Mouse (Mus musculus) erythroblast, embryonic 14.5 days (primary cell): ENCODE measurements around the gene Gcnt7. TPM values are rescaled to one million over a fixed set of nuclear protein-coding genes. Genes with fewer than 3 reads are reported as not detected.

Experiments used
- H3K27me3 ChIP-seq: 2 replicates; pipeline ENCODE4 v1.6.1; 2012; ENCODE audit warnings: inconsistent platforms; ENCODE audit not compliant: control insufficient read depth
- H3K36me3 ChIP-seq: 2 replicates; pipeline ENCODE4 v1.6.1; 2012; ENCODE audit warnings: mild to moderate bottlenecking, inconsistent platforms; ENCODE audit not compliant: control insufficient read depth
- H3K4me1 ChIP-seq: 2 replicates; pipeline ENCODE4 v1.6.1; 2012; ENCODE audit warnings: inconsistent platforms; ENCODE audit not compliant: control insufficient read depth
- H3K4me3 ChIP-seq: replicated peaks from 2 replicates; pipeline ENCODE3; 2012; ENCODE audit warnings: moderate library complexity, mild to moderate bottlenecking, inconsistent platforms
- H3K9me3 ChIP-seq: 2 replicates; pipeline ENCODE4 v1.6.1; 2012; ENCODE audit warnings: low read length, inconsistent platforms, mixed read lengths; ENCODE audit not compliant: control insufficient read depth
- GATA1 ChIP-seq: IDR thresholded peaks from 2 replicates; pipeline ENCODE4 v1.6.1; 2012; ENCODE audit warnings: low read length, inconsistent platforms, mixed read lengths
- TAL1 ChIP-seq: IDR thresholded peaks from 3 replicates; pipeline ENCODE4 v1.6.1; 2012; ENCODE audit warnings: low read length, inconsistent platforms, mixed read lengths
- polyA plus RNA-seq: library from polyadenylated mRNA; stranded (reverse); fragments of >175 nt; gene quantifications from 2 replicates; pipeline ENCODE4 v1.2.3, GENCODE M21; 2012

The Gcnt7 gene
- polyA plus RNA-seq, 1 experiment = not detected

GRCm38 (mm10) chr2:172413273-172413672, 45.1 kb downstream of the Gcnt7 start:
- Histone ChIP-seq H3K36me3 (no peaks in the 10 kb centered on the region), H3K4me1 (no peaks in the 10 kb centered on the region), H3K4me3 (no peak overlapping the region), H3K27me3 (no peaks in the 10 kb centered on the region), H3K9me3 (no peaks in the 10 kb centered on the region)
- TF ChIP-seq TAL1 (no peak), GATA1 (no peak)

DNA sequence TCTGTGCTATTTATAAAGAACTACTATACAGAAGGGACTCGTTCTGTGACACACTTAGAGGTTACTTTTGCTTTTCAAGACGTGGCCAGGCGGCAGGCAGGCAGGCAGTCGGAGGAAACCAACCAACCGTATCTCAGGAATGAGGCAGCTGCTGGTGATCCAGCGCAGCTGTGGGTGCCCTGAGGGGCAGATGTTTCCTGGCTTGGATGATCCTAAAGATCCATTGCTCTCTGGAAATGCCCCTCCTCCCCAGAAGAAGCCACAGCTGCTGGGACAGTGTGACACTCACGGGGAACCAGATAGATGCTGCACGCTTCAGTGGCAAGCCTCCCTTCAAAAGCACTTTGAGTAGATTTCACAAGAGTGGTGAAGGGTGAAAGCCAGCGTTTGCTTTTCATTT, 45.9 kb downstream of the Gcnt7 start:
- no peak for TF ChIP-seq TAL1
- TF ChIP-seq GATA1 = no peak
- H3K36me3 ChIP-seq = no peaks in the 10 kb centered on the region
- H3K27me3 ChIP-seq = no peaks in the 10 kb centered on the region
- H3K9me3 ChIP-seq = no peaks in the 10 kb centered on the region
- no peaks in the 10 kb centered on the region for H3K4me1 ChIP-seq
- H3K4me3 ChIP-seq = no peak overlapping the region

- Histone ChIP-seq H3K36me3 (no peaks in the 10 kb centered on the region), H3K9me3 (no peaks in the 10 kb centered on the region), H3K4me1 (no peaks in the 10 kb centered on the region), H3K27me3 (no peaks in the 10 kb centered on the region), H3K4me3 (no peak overlapping the region)
- TF ChIP-seq GATA1 = no peak
- TF ChIP-seq TAL1 = no peak
Observed at GRCm38 (mm10) chr2:172411091-172411490, 47.3 kb downstream of the Gcnt7 start.

GRCm38 (mm10) chr2:172410686-172411085, 47.7 kb downstream of the Gcnt7 start:
- Histone ChIP-seq H3K36me3 (no peaks in the 10 kb centered on the region), H3K9me3 (no peaks in the 10 kb centered on the region), H3K27me3 (no peaks in the 10 kb centered on the region), H3K4me3 (no peak overlapping the region), H3K4me1 (no peaks in the 10 kb centered on the region)
- no peak for TF ChIP-seq TAL1

GRCm38 (mm10) chr2:172407499-172407898, 50.9 kb downstream of the Gcnt7 start:
- Histone ChIP-seq H3K4me1 (no peaks in the 10 kb centered on the region), H3K27me3 (no peaks in the 10 kb centered on the region), H3K36me3 (no peaks in the 10 kb centered on the region), H3K4me3 (no peak overlapping the region), H3K9me3 (no peaks in the 10 kb centered on the region)
- TF ChIP-seq TAL1 = no peak
- no peak for TF ChIP-seq GATA1

- Histone ChIP-seq H3K36me3 (no peaks in the 10 kb centered on the region), H3K9me3 (no peaks in the 10 kb centered on the region), H3K4me3 (no peak overlapping the region), H3K4me1 (no peaks in the 10 kb centered on the region), H3K27me3 (peaks cover 4% of the 10 kb centered on the region; the same call in 1 of the 2 replicates)
- TF ChIP-seq GATA1 (no peak), TAL1 (no peak)
Observed at GRCm38 (mm10) chr2:172406173-172406572, 52.2 kb downstream of the Gcnt7 start.

- H3K9me3 ChIP-seq = no peaks in the 10 kb centered on the region
- peaks cover 11% of the 10 kb centered on the region for H3K27me3 ChIP-seq
- no peaks in the 10 kb centered on the region for H3K36me3 ChIP-seq
- TF ChIP-seq TAL1 (no peak), GATA1 (no peak)
- no peak overlapping the region for H3K4me3 ChIP-seq
- H3K4me1 ChIP-seq = no peaks in the 10 kb centered on the region
Observed at GRCm38 (mm10) chr2:172405011-172405410, 53.4 kb downstream of the Gcnt7 start.

DNA sequence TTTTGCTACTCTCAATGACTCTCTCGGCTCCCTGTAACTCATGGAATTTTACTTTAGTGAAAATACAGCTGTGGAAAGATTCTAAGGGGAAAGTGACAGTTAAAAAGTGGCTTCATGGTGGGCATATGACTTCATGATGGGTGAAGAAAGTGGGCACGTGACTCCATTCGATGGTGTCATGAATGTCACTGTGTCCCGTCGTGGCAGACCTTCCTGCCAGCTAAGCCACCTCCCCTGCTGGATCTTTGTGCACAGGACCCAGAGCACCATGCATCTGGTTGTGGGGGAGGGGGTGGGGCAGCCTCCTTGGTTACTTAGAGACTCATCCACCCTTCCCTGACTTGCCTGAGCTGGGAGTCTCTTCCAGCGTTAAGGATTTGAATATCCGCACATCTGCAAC, 54.2 kb downstream of the Gcnt7 start:
- Histone ChIP-seq H3K4me3 (no peak overlapping the region), H3K27me3 (peaks cover 11% of the 10 kb centered on the region), H3K9me3 (no peaks in the 10 kb centered on the region), H3K36me3 (no peaks in the 10 kb centered on the region), H3K4me1 (no peaks in the 10 kb centered on the region)
- TF ChIP-seq GATA1 (no peak), TAL1 (no peak)

GRCm38 (mm10) chr2:172401116-172401825, 57.1 kb downstream of the Gcnt7 start:
- TF ChIP-seq TAL1 = no peak
- TF ChIP-seq GATA1 = no peak
- no peak overlapping the region for H3K4me3 ChIP-seq
- H3K4me1 ChIP-seq = peaks cover 7% of the 10 kb centered on the region

More at GRCm38 (mm10) chr2:172401116-172401825, 57.1 kb downstream of the Gcnt7 start:
- H3K36me3 ChIP-seq = no peaks in the 10 kb centered on the region
- peaks cover 11% of the 10 kb centered on the region for H3K27me3 ChIP-seq
- H3K9me3 ChIP-seq = no peaks in the 10 kb centered on the region

Other genes starting within 250 kb of the Gcnt7 start
- gene Mc3r, start 210.1 kb downstream of the Gcnt7 start, polyA plus RNA-seq = not detected in 2 replicates
- gene Fam210b, start 113.0 kb downstream of the Gcnt7 start, polyA plus RNA-seq = 35.0 and 48.5 TPM in 2 replicates
- 5.1 and 10.9 TPM in 2 replicates for gene Aurka, start 88.1 kb downstream of the Gcnt7 start, polyA plus RNA-seq
- gene Cstf1, start 87.9 kb downstream of the Gcnt7 start, polyA plus RNA-seq = 0.76 and 1.7 TPM in 2 replicates
- not detected in 2 replicates for gene Cass4, start 64.8 kb downstream of the Gcnt7 start, polyA plus RNA-seq
- gene Rtf2, start 18.0 kb downstream of the Gcnt7 start, polyA plus RNA-seq = 3.9 and 4.2 TPM in 2 replicates
- not detected in 2 replicates for gene Fam209, start 13.9 kb upstream of the Gcnt7 start, polyA plus RNA-seq
- gene Tfap2c, start 91.0 kb upstream of the Gcnt7 start, polyA plus RNA-seq = not detected in 2 replicates